Mouse (Mus musculus) left cerebral cortex, adult 9 months (tissue): ENCODE data around the gene Gcfc2.

Source experiments
- DNase-seq, 2 experiments: peaks; one replicate each; pipeline ENCODE4 v3.0.0; 2022; ENCODE audit warnings: low spot score in 2 of 2

The Gcfc2 gene

DNA sequence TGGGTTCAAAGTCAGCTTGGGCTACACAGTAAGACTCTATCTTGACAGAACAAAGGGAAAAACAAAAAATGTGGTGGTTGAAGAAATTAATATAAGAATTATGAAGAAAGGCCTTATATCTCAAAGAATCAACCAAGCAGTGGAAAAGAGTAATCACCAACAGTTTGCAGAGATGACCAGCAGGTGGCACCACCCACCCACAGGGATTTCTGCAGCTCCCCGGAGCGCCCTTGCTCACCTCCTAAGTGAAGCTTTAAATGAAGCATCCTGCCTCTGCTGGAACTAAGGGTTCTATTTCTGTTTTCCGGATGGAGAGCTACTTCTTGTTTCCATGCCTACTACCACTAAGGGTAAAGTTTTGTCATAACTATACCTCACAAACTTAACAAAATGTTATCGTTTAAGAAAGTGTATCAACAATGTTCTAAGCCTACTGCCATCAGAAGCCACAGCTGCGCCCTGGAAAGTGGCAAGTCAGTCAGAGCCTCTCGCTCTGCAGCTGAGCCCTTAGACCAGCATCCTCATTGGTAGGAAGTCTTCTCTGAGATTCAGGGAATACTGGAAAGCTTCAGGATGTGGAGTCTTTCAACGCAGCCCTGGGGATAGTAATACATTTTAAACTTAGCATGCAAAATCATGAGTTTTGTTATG lies 52.6 kb downstream of the Gcfc2 start:
- DNase-seq: peak in 1 of 2 experiments; percentile 81

DNA sequence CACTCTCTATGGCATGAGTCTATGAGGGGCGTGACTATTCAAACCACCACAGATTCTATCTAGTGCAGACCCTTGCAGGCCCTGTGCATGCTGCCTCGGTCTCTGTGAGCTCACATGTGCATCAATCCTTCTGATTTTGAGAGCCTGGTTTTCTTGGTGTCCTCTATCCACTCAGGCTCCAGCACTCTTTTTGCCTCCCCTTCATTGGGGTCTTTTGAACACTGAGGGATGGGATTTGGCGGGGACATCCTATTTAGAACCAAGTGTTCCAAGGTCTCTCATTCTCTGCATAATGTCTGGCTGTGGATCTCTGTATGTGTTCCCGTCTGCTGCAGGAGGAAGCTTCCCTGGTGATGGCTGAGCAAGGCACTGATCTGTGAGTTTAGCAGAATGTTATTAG lies 55.8 kb downstream of the Gcfc2 start:
- peak in 1 of 2 experiments; percentile 0 for DNase-seq

DNA sequence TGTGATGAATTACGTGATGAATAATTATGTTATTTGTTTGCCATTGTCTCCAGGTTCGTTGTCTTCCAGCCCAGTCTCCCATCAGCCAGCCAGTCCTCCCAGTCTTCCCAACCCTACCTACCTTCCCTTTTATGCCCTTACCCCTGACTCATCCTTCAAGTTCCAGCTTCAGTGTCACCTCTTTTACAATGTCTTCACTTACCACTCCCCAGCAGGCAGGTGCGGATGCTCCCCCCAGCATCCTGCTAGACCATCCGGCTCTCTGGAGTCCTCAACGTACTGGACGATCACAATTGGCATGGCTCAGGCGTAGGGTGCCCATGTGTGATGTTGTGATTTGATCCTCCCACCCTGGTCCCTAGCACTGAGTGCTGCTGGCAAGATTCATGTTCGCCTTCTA lies 62.7 kb downstream of the Gcfc2 start:
- DNase-seq: no peak

DNA sequence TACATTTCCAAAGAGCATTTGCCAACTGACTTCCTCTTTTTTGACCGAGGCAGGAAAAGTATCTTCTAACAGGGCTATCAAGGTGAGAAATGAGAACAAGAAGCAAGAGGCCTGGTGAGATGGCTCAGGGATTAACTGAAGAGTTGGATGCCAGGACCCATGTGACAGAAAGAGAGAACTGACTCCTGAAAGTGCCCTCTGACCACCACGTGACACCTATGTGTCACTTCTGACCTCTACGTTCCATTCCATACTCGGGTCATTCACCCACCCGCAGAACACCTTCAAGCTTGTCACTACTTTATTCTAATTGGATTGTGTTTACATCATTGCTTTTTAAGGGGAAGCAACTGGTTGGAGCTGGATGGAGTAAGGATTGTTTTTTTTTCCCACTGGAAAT lies 63.1 kb downstream of the Gcfc2 start:
- no peak for DNase-seq

DNA sequence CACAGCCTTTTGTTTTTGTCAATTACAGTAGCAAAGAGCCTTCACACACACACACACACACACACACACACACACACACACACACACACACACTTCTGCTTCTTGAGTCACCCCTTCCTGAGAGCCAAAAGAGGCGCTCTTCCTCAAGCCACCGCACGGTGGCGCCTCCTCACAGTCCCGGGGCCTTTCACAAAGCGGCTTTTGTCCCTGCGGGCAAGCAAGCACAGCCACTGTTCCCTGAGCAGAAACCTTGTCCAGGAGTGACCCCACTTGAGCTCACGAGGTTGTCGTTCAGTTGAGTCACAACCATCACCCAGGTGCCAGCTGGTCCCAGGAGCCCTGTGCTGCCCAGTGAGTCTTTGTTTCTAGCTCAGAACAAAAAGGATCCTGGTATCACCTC lies 63.5 kb downstream of the Gcfc2 start:
- peak in 1 of 2 experiments; percentile 82 for DNase-seq

DNA sequence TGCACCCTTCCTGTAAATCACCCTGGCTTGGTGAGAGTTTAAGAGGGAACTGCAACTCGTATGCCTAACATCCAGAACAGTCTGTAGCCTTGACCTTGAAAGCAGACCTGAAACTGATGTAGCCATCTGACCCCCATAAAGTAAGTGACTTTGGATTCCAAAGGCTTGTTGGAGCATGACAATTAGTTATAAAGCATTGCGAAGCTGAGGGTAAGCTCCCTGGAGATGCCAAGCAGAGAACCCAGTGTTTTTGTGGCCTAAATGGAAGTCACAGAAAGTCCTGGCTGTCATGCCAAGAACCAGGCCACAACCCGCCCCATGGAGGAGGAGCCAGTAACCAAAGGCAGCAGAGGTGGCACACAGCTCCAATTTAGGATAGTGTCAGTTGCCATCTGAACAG lies 64.1 kb downstream of the Gcfc2 start:
- DNase-seq: peak in 1 of 2 experiments; percentile 50

DNA sequence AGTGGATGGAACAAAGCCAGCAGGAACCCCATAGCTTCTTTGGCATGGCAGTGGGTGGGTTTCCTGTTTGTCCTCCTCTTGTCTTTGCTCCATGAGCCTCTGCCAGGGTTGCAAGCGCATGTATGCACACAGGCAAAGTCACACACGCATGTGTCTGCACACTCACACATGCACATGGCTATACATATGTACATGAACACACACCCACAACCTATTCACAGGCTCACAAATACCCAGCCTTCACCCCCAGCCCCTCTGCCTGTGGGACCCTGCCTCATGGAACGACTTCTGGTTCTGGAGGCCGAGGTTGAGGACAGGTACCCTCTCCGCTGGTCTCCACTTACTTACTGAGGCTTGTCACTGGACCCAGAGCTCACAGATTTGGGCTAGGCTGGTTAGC lies 64.9 kb downstream of the Gcfc2 start:
- no peak for DNase-seq

DNA sequence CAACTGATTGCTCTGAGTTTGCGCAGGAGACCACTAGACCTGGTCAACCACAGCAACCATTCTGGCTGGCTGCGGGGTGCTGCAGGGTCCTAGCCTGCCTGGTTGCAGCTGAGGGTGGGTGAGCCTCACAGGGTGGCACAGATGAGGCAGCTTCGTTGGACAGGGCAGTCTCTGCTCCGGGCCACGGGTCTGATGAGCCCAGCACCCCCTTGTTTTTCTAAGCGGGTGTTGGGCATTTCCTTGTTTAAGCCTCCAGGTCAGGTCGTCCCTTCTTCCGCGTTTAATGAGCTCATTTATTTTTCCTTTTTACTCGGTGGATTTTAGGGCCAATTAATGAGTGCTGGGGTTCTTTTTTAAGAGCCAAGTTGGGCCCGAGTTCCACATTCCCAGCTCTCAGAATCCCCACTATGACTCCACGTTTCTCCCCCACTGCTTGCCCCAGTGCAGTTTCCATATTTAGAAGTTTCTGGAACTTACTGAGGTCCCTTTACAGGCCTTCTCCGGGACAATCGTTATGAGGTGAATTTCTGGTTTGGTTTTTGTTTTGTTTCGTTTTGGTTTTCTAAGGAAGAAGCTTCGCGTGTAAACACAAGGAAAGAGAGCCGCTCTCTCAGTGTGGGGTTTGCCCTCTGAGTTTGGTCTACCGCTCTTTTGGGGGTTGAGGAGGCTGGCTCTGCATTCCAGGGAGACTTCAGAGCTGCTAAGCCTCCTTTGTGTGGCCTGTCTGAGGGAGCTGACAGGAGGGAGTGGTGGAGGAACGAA lies 66.8 kb downstream of the Gcfc2 start:
- DNase-seq: no peak
